Comparison of ENCODE assay signal across 32 mouse cellular contexts in the genomic region with DNA sequence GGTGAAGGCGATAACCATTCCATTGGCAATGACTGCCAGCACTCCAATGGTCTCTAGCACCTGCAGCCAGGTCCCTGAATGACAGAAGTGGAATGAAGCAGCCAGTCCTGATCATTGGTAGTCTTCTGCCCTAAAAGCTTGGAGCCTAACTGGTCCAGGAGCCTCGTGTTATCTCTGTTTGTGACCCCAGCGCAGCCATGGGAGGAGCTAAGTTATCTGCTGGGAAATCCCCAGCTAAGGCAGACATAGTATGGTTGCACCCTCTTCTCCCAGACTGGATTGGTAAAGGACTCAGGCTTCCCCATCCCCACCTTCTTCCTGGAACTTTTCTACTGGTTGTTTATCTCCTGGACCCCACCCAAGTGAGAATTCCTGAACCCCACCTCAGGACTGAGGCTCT. TPM values are rescaled to one million over a fixed set of nuclear protein-coding genes. Genes with fewer than 3 reads are reported as not detected.
DNase-seq lines count a peak whose midpoint lies in the region; ATAC-seq and TF ChIP-seq lines count a peak whose summit lies in the region.
"Had no signal": no experiment of that assay in that cellular context is flagged by ENCODE, and none has a peak within 500 bp of the region (broad histone marks: within the 10 kb centered on the region; RNA-seq: fewer than 3 reads in every experiment).

No protein-coding gene starts in this region.

- no peak for TF ChIP-seq CTCF in liver, postnatal 0 days (IDR thresholded peaks at IDR 0.05; ENCODE audit: low read depth)

- peak; percentile 67 for DNase-seq in liver
- no peak for DNase-seq in liver, postnatal 0 days
- no peak for DNase-seq in liver, embryonic 11.5 days (ENCODE audit: low spot score)
- DNase-seq in right cerebral cortex, postnatal 4 days = no peak
- DNase-seq in kidney, postnatal 14 days = no peak
- DNase-seq in spleen, postnatal 10 days (ENCODE audit: low spot score in 2 of 2) = no peak
- DNase-seq: adrenal gland, adult 8-10 months; cerebellum, adult 18-20 months; cerebellum, postnatal 10 days; gastrocnemius, postnatal 25 days; heart, adult 11 months; kidney, adult 9 months; kidney, postnatal 25 days; lung, adult 18-20 months; lung, postnatal 10 days; thymus, postnatal 14 days had no signal

- H3K27me3 ChIP-seq in liver, postnatal 0 days (ENCODE audit: insufficient read depth, low read length) = peaks cover 3% of the 10 kb centered on the region; the same call in 1 of the 2 replicates
- peaks cover 10% of the 10 kb centered on the region; the same call in 1 of the 2 replicates for H3K27me3 ChIP-seq in liver, embryonic 11.5 days (replicated peaks; ENCODE audit: control insufficient read depth, insufficient read depth, low read length)
- peaks cover 22% of the 10 kb centered on the region for H3K27me3 ChIP-seq in liver, embryonic 16.5 days (ENCODE audit: control insufficient read depth, insufficient read depth, low read depth, low read length)

- H3K9ac ChIP-seq in liver, postnatal 0 days (replicated peaks) = no peak overlapping the region
- no peak overlapping the region for H3K9ac ChIP-seq in liver, embryonic 11.5 days (ENCODE audit: low read depth, low read length)
- H3K9ac ChIP-seq in liver, embryonic 16.5 days (ENCODE audit: low read depth, low read length) = no peak overlapping the region
- H3K9ac ChIP-seq: embryonic facial prominence, embryonic 13.5 days; heart, embryonic 15.5 days; hindbrain, embryonic 12.5 days; limb, embryonic 12.5 days; neural tube, embryonic 12.5 days; stomach, embryonic 15.5 days had no signal

- no peak for TF ChIP-seq EP300 in liver, postnatal 0 days (IDR thresholded peaks at IDR 0.05; ENCODE audit: low read depth)

- ATAC-seq in liver, postnatal 0 days = no peak
- ATAC-seq in liver, embryonic 11.5 days (replicated peaks; ENCODE audit: low FRiP score) = peak; percentile 67
- peak; percentile 77 for ATAC-seq in liver, embryonic 16.5 days (ENCODE audit: low read depth)
- ATAC-seq: forebrain, embryonic 14.5 days; hindbrain, postnatal 0 days; intestine, postnatal 0 days had no signal

- no peak overlapping the region for H3K27ac ChIP-seq in liver, postnatal 0 days (ENCODE audit: low read depth)
- peak overlapping the region; percentile 7; the same call in 1 of the 2 replicates for H3K27ac ChIP-seq in liver, embryonic 11.5 days (ENCODE audit: low read depth, low read length)
- no peak overlapping the region for H3K27ac ChIP-seq in liver, embryonic 16.5 days (ENCODE audit: low read length)
- H3K27ac ChIP-seq: embryonic facial prominence, embryonic 13.5 days; heart, embryonic 10.5 days; heart, embryonic 15.5 days; hindbrain, embryonic 12.5 days; hindbrain, postnatal 0 days; limb, embryonic 12.5 days; neural tube, embryonic 12.5 days; stomach, embryonic 15.5 days had no signal

- no peak overlapping the region for H3K4me3 ChIP-seq in liver, postnatal 0 days (ENCODE audit: low read depth, low read length)
- H3K4me3 ChIP-seq in liver, embryonic 11.5 days (ENCODE audit: low read depth, low read length) = no peak overlapping the region
- no peak overlapping the region for H3K4me3 ChIP-seq in liver, embryonic 16.5 days (ENCODE audit: low read depth, low read length)
- H3K4me3 ChIP-seq: embryonic facial prominence, embryonic 13.5 days; heart, embryonic 10.5 days; heart, embryonic 15.5 days; hindbrain, embryonic 12.5 days; limb, embryonic 12.5 days; myocyte; neural tube, embryonic 12.5 days; stomach, embryonic 15.5 days had no signal

- peaks cover 19% of the 10 kb centered on the region for H3K4me1 ChIP-seq in liver, postnatal 0 days (ENCODE audit: insufficient read depth)
- H3K4me1 ChIP-seq in liver, embryonic 11.5 days (replicated peaks; ENCODE audit: control insufficient read depth, insufficient read depth, low read length) = peaks cover 17% of the 10 kb centered on the region
- peaks cover 24% of the 10 kb centered on the region for H3K4me1 ChIP-seq in liver, embryonic 16.5 days (ENCODE audit: control insufficient read depth, low read depth, low read length)

- 52% methylated on average over 3 of the region's 3 CpGs for WGBS in liver, postnatal 0 days (ENCODE audit: insufficient replicate concordance)
- 43% methylated on average over 3 of the region's 3 CpGs for WGBS in liver, embryonic 11.5 days
- WGBS in liver, embryonic 16.5 days (ENCODE audit: insufficient replicate concordance) = 36% methylated on average over 3 of the region's 3 CpGs

- H3K36me3 ChIP-seq in liver, postnatal 0 days (replicated peaks; ENCODE audit: insufficient read depth, low read length) = no peaks in the 10 kb centered on the region
- no peaks in the 10 kb centered on the region for H3K36me3 ChIP-seq in liver, embryonic 11.5 days (ENCODE audit: control insufficient read depth, insufficient read depth, low read length)
- no peaks in the 10 kb centered on the region for H3K36me3 ChIP-seq in liver, embryonic 16.5 days (ENCODE audit: control insufficient read depth, insufficient read depth)
- H3K36me3 ChIP-seq: embryonic facial prominence, embryonic 13.5 days; G1E; heart, embryonic 10.5 days; heart, embryonic 15.5 days; hindbrain, embryonic 12.5 days; limb, embryonic 12.5 days; neural tube, embryonic 12.5 days; stomach, embryonic 15.5 days had no signal

- no peaks in the 10 kb centered on the region for H3K9me3 ChIP-seq in liver, postnatal 0 days (ENCODE audit: low read length)
- no peaks in the 10 kb centered on the region for H3K9me3 ChIP-seq in liver, embryonic 11.5 days (ENCODE audit: control insufficient read depth, low read length)
- H3K9me3 ChIP-seq in liver, embryonic 16.5 days (replicated peaks; ENCODE audit: control insufficient read depth, low read length) = no peaks in the 10 kb centered on the region
- H3K9me3 ChIP-seq: embryonic facial prominence, embryonic 13.5 days; G1E; heart, embryonic 10.5 days; heart, embryonic 15.5 days; hindbrain, embryonic 12.5 days; limb, embryonic 12.5 days; neural tube, embryonic 12.5 days; stomach, embryonic 15.5 days had no signal

- no peak overlapping the region for H3K4me2 ChIP-seq in liver, postnatal 0 days (ENCODE audit: low read depth, low read length)
- 0 out of 2 replicates have a peak overlapping the region, but pooled peaks have one; percentile 6 for H3K4me2 ChIP-seq in liver, embryonic 11.5 days
- no peak overlapping the region for H3K4me2 ChIP-seq in liver, embryonic 16.5 days (ENCODE audit: low read depth, low read length)
- H3K4me2 ChIP-seq: embryonic facial prominence, embryonic 13.5 days; heart, embryonic 15.5 days; hindbrain, embryonic 12.5 days; limb, embryonic 12.5 days; midbrain, embryonic 11.5 days; neural tube, embryonic 12.5 days; stomach, embryonic 15.5 days had no signal

RNA-seq across cellular contexts. Expression of gene Sigirr, which starts 2.8 kb away (rescaled TPM):
- 18.0 and 20.1 TPM in 2 replicates for polyA plus RNA-seq in liver, postnatal 0 days (2015; fragmentation: Nextera tagmentation; extraction: Ambion mirVana)
- polyA plus RNA-seq in liver, embryonic 11.5 days (2014; fragmentation: Nextera tagmentation; extraction: Ambion mirVana) = 21.4 and 23.5 TPM in 2 replicates
- polyA plus RNA-seq in liver, embryonic 16.5 days (2015; fragmentation: Nextera tagmentation; extraction: Ambion mirVana) = 27.2 and 28.1 TPM in 2 replicates

RNA-seq across cellular contexts. Expression of gene Ano9, which starts 14.4 kb away (rescaled TPM):
- 1.4 and 1.8 TPM in 2 replicates for polyA plus RNA-seq in liver, postnatal 0 days (2015; fragmentation: Nextera tagmentation; extraction: Ambion mirVana)
- polyA plus RNA-seq in liver, embryonic 11.5 days (2014; fragmentation: Nextera tagmentation; extraction: Ambion mirVana) = 0.09 and 0.41 TPM in 2 replicates
- 1.5 and 3.8 TPM in 2 replicates for polyA plus RNA-seq in liver, embryonic 16.5 days (2015; fragmentation: Nextera tagmentation; extraction: Ambion mirVana)
- polyA plus RNA-seq: C2C12; forebrain, embryonic 14.5 days; G1E; myocyte; neural tube, embryonic 12.5 days had no signal

RNA-seq across cellular contexts. Expression of gene Ptdss2, which starts 19.0 kb away (rescaled TPM):
- 57.9 and 71.0 TPM in 2 replicates for polyA plus RNA-seq in liver, postnatal 0 days (2015; fragmentation: Nextera tagmentation; extraction: Ambion mirVana)
- polyA plus RNA-seq in liver, embryonic 11.5 days (2014; fragmentation: Nextera tagmentation; extraction: Ambion mirVana) = 134 and 147 TPM in 2 replicates
- polyA plus RNA-seq in liver, embryonic 16.5 days (2015; fragmentation: Nextera tagmentation; extraction: Ambion mirVana) = 136 and 138 TPM in 2 replicates

RNA-seq across cellular contexts. Expression of gene Pkp3, which starts 25.1 kb away (rescaled TPM):
- 1.4 and 1.5 TPM in 2 replicates for polyA plus RNA-seq in liver, postnatal 0 days (2015; fragmentation: Nextera tagmentation; extraction: Ambion mirVana)
- 1.9 and 2.7 TPM in 2 replicates for polyA plus RNA-seq in liver, embryonic 11.5 days (2014; fragmentation: Nextera tagmentation; extraction: Ambion mirVana)
- 0.69 and 1.1 TPM in 2 replicates for polyA plus RNA-seq in liver, embryonic 16.5 days (2015; fragmentation: Nextera tagmentation; extraction: Ambion mirVana)
- polyA plus RNA-seq: forebrain, embryonic 14.5 days; G1E; midbrain, postnatal 0 days had no signal

RNA-seq across cellular contexts. Expression of gene B4galnt4, which starts 42.3 kb away (rescaled TPM):
- 0.15 and 0.34 TPM in 2 replicates for polyA plus RNA-seq in liver, postnatal 0 days (2015; fragmentation: Nextera tagmentation; extraction: Ambion mirVana)
- polyA plus RNA-seq in liver, embryonic 11.5 days (2014; fragmentation: Nextera tagmentation; extraction: Ambion mirVana) = 3.4 and 4.7 TPM in 2 replicates
- 0.35 and 0.37 TPM in 2 replicates for polyA plus RNA-seq in liver, embryonic 16.5 days (2015; fragmentation: Nextera tagmentation; extraction: Ambion mirVana)
- polyA plus RNA-seq: G1E had no signal
